In genomic region chr15:6570164-6570861, GRCm38 (mm10) we compare ENCODE assay signal across 11 mouse cellular contexts. TPM values are rescaled to one million over a fixed set of nuclear protein-coding genes. Genes with fewer than 3 reads are reported as not detected.
A peak's percentile ranks its signal among the peaks of the same experiment; 100 is the strongest.
DNase-seq lines count a peak whose midpoint lies in the region; ATAC-seq lines count a peak whose summit lies in the region.
"Had no signal": no experiment of that assay in that cellular context is flagged by ENCODE, and none has a peak within 500 bp of the region (broad histone marks: within the 10 kb centered on the region; RNA-seq: fewer than 3 reads in every experiment).

No protein-coding gene starts in this region.

- no peaks in the 10 kb centered on the region for H3K27me3 ChIP-seq in hindbrain, embryonic 11.5 days (ENCODE audit: control insufficient read depth, insufficient read depth, low read length)
- no peaks in the 10 kb centered on the region for H3K27me3 ChIP-seq in hindbrain, embryonic 10.5 days (ENCODE audit: insufficient read depth, poor library complexity, severe bottlenecking)
- no peaks in the 10 kb centered on the region for H3K27me3 ChIP-seq in midbrain, embryonic 12.5 days
- H3K27me3 ChIP-seq in midbrain, embryonic 16.5 days (ENCODE audit: control insufficient read depth, insufficient read depth, low read depth, low read length): no peaks in the 10 kb centered on the region
- no peaks in the 10 kb centered on the region for H3K27me3 ChIP-seq in hindbrain, embryonic 16.5 days (replicated peaks; ENCODE audit: control insufficient read depth, insufficient read depth, low read length)
- no peaks in the 10 kb centered on the region for H3K27me3 ChIP-seq in midbrain, embryonic 15.5 days (replicated peaks)
- H3K27me3 ChIP-seq: limb, embryonic 12.5 days had no signal

- no peak overlapping the region for H3K4me3 ChIP-seq in hindbrain, embryonic 11.5 days (ENCODE audit: low read depth, low read length)
- H3K4me3 ChIP-seq in hindbrain, embryonic 10.5 days: no peak overlapping the region
- H3K4me3 ChIP-seq in midbrain, embryonic 12.5 days: no peak overlapping the region
- no peak overlapping the region for H3K4me3 ChIP-seq in midbrain, embryonic 16.5 days (ENCODE audit: low read depth, low read length)
- no peak overlapping the region for H3K4me3 ChIP-seq in hindbrain, embryonic 16.5 days (ENCODE audit: low read length)
- H3K4me3 ChIP-seq in midbrain, embryonic 15.5 days: no peak overlapping the region
- H3K4me3 ChIP-seq: layer of hippocampus, adult 2 months; left cerebral cortex, adult 2 months; limb, embryonic 12.5 days had no signal

- no peak overlapping the region for H3K27ac ChIP-seq in hindbrain, embryonic 11.5 days (ENCODE audit: low read depth, low read length)
- no peak overlapping the region for H3K27ac ChIP-seq in hindbrain, embryonic 10.5 days
- no peak overlapping the region for H3K27ac ChIP-seq in midbrain, embryonic 12.5 days (replicated peaks)
- no peak overlapping the region for H3K27ac ChIP-seq in midbrain, embryonic 16.5 days (ENCODE audit: low read length)
- no peak overlapping the region for H3K27ac ChIP-seq in hindbrain, embryonic 16.5 days (ENCODE audit: low read depth, low read length)
- no peak overlapping the region for H3K27ac ChIP-seq in midbrain, embryonic 15.5 days
- H3K27ac ChIP-seq: left cerebral cortex, adult 2 months; limb, embryonic 12.5 days had no signal

- no peaks in the 10 kb centered on the region for H3K4me1 ChIP-seq in hindbrain, embryonic 11.5 days (replicated peaks; ENCODE audit: control insufficient read depth, insufficient read depth, low read length)
- H3K4me1 ChIP-seq in hindbrain, embryonic 10.5 days (replicated peaks): 0 out of 2 replicates have a peak, but pooled peaks cover 4% of the 10 kb centered on the region
- no peaks in the 10 kb centered on the region for H3K4me1 ChIP-seq in midbrain, embryonic 12.5 days
- H3K4me1 ChIP-seq in midbrain, embryonic 16.5 days (ENCODE audit: control insufficient read depth, insufficient read depth, low read length): no peaks in the 10 kb centered on the region
- no peaks in the 10 kb centered on the region for H3K4me1 ChIP-seq in hindbrain, embryonic 16.5 days (ENCODE audit: control insufficient read depth, insufficient read depth, low read depth, low read length)
- no peaks in the 10 kb centered on the region for H3K4me1 ChIP-seq in midbrain, embryonic 15.5 days

- no peaks in the 10 kb centered on the region for H3K36me3 ChIP-seq in hindbrain, embryonic 11.5 days (ENCODE audit: control insufficient read depth, insufficient read depth, low read length)
- H3K36me3 ChIP-seq in hindbrain, embryonic 10.5 days: no peaks in the 10 kb centered on the region
- H3K36me3 ChIP-seq in midbrain, embryonic 12.5 days: no peaks in the 10 kb centered on the region
- H3K36me3 ChIP-seq in midbrain, embryonic 16.5 days (ENCODE audit: control insufficient read depth, insufficient read depth, low read length): no peaks in the 10 kb centered on the region
- no peaks in the 10 kb centered on the region for H3K36me3 ChIP-seq in hindbrain, embryonic 16.5 days (ENCODE audit: control insufficient read depth, insufficient read depth, low read length)
- no peaks in the 10 kb centered on the region for H3K36me3 ChIP-seq in midbrain, embryonic 15.5 days (replicated peaks)
- H3K36me3 ChIP-seq: limb, embryonic 12.5 days had no signal

- no peak overlapping the region for H3K9ac ChIP-seq in hindbrain, embryonic 11.5 days (ENCODE audit: low read depth, low read length)
- H3K9ac ChIP-seq in midbrain, embryonic 12.5 days (replicated peaks): no peak overlapping the region
- H3K9ac ChIP-seq in midbrain, embryonic 16.5 days (ENCODE audit: low read depth, low read length): no peak overlapping the region
- H3K9ac ChIP-seq in hindbrain, embryonic 16.5 days (ENCODE audit: low read depth, low read length): no peak overlapping the region
- H3K9ac ChIP-seq in midbrain, embryonic 15.5 days: no peak overlapping the region
- H3K9ac ChIP-seq: limb, embryonic 12.5 days had no signal

- H3K4me2 ChIP-seq in hindbrain, embryonic 11.5 days (replicated peaks; ENCODE audit: low read depth, low read length): no peak overlapping the region
- no peak overlapping the region for H3K4me2 ChIP-seq in midbrain, embryonic 12.5 days (replicated peaks)
- no peak overlapping the region for H3K4me2 ChIP-seq in midbrain, embryonic 16.5 days (ENCODE audit: low read length)
- H3K4me2 ChIP-seq in hindbrain, embryonic 16.5 days (ENCODE audit: low read length): no peak overlapping the region
- H3K4me2 ChIP-seq in midbrain, embryonic 15.5 days: no peak overlapping the region
- H3K4me2 ChIP-seq: limb, embryonic 12.5 days had no signal

- no peaks in the 10 kb centered on the region for H3K9me3 ChIP-seq in hindbrain, embryonic 11.5 days (ENCODE audit: control insufficient read depth, low read length)
- no peaks in the 10 kb centered on the region for H3K9me3 ChIP-seq in hindbrain, embryonic 10.5 days
- H3K9me3 ChIP-seq in midbrain, embryonic 12.5 days: no peaks in the 10 kb centered on the region
- no peaks in the 10 kb centered on the region for H3K9me3 ChIP-seq in midbrain, embryonic 16.5 days (replicated peaks; ENCODE audit: control insufficient read depth, low read length, poor library complexity, severe bottlenecking)
- no peaks in the 10 kb centered on the region for H3K9me3 ChIP-seq in hindbrain, embryonic 16.5 days (ENCODE audit: control insufficient read depth, low read length)
- no peaks in the 10 kb centered on the region for H3K9me3 ChIP-seq in midbrain, embryonic 15.5 days
- H3K9me3 ChIP-seq: limb, embryonic 12.5 days had no signal

- 91% methylated on average over 2 of the region's 2 CpGs for WGBS in hindbrain, embryonic 11.5 days
- WGBS in hindbrain, embryonic 10.5 days: 93% methylated on average over 2 of the region's 2 CpGs
- WGBS in midbrain, embryonic 12.5 days: 92% methylated on average over 2 of the region's 2 CpGs
- WGBS in midbrain, embryonic 16.5 days: 98% methylated on average over 2 of the region's 2 CpGs
- 92% methylated on average over 2 of the region's 2 CpGs for WGBS in hindbrain, embryonic 16.5 days
- 94% methylated on average over 2 of the region's 2 CpGs for WGBS in midbrain, embryonic 15.5 days

- 0 out of 2 replicates have a peak, but pooled peaks have one; percentile 2 for ATAC-seq in hindbrain, embryonic 11.5 days (ENCODE audit: low FRiP score)
- peak; percentile 31; the same call in 1 of the 2 replicates for ATAC-seq in midbrain, embryonic 12.5 days (ENCODE audit: low FRiP score, low read depth)
- no peak for ATAC-seq in midbrain, embryonic 16.5 days
- ATAC-seq in hindbrain, embryonic 16.5 days: peak; percentile 64
- peak; percentile 28; the same call in 1 of the 2 replicates for ATAC-seq in midbrain, embryonic 15.5 days (replicated peaks)

- DNase-seq in hindbrain, embryonic 11.5 days (ENCODE audit: low spot score): no peak
- no peak for DNase-seq in hindbrain, embryonic 10.5 days (ENCODE audit: low spot score)
- no peak for DNase-seq in layer of hippocampus, postnatal 25 days (ENCODE audit: extremely low spot score in 1 of 2, low spot score in 1 of 2)

RNA-seq across cellular contexts. Expression of gene Fyb, which starts 47.7 kb away (rescaled TPM):
- 4.8 and 5.8 TPM in 2 replicates for polyA plus RNA-seq in hindbrain, embryonic 11.5 days (2014; fragmentation: Nextera tagmentation; extraction: Ambion mirVana)
- 3.4 and 3.8 TPM in 2 replicates for polyA plus RNA-seq in hindbrain, embryonic 10.5 days (2016; fragmentation: Nextera tagmentation; extraction: Ambion mirVana)
- polyA plus RNA-seq in midbrain, embryonic 12.5 days (2016; fragmentation: Nextera tagmentation; extraction: Ambion mirVana): 3.4 and 5.4 TPM in 2 replicates
- polyA plus RNA-seq in midbrain, embryonic 16.5 days (2015; fragmentation: Nextera tagmentation; extraction: Ambion mirVana): 2.0 and 3.1 TPM in 2 replicates
- polyA plus RNA-seq in hindbrain, embryonic 16.5 days (2015; fragmentation: Nextera tagmentation; extraction: Ambion mirVana): 3.2 and 3.4 TPM in 2 replicates
- 2.2 and 3.4 TPM in 2 replicates for polyA plus RNA-seq in midbrain, embryonic 15.5 days (2015; fragmentation: Nextera tagmentation; extraction: Ambion mirVana)
- total RNA-seq in layer of hippocampus, postnatal 25 days (2021): 10 to 100 TPM in 1 of 2 experiments, 1 to 10 TPM in 1; 6.3 to 10.4 TPM
- total RNA-seq: ES-E14 had no signal
